Mouse (Mus musculus) MEL (cell line): ENCODE measurements around the gene Drd2. TPM values are rescaled to one million over a fixed set of nuclear protein-coding genes. Genes with fewer than 3 reads are reported as not detected.

Experiments used
- DNase-seq: peaks from one replicate; pipeline ENCODE4 v3.0.0; 2011; ENCODE audit warnings: low read depth, low spot score
- H3K27ac ChIP-seq: 2 replicates; pipeline ENCODE4 v1.5.1; 2012; ENCODE audit warnings: low read depth, mild to moderate bottlenecking, control low read depth, low read length, moderate library complexity; ENCODE audit not compliant: control insufficient read depth
- H3K27me3 ChIP-seq, 2 experiments: fragments of 150-350 bp in 1 of 2; sonication (generic) in 1 of 2; 2 replicates each; pipeline ENCODE4 v1.6.1; 2012; ENCODE audit warnings: low read length in 2 of 2, mild to moderate bottlenecking in 2 of 2, improper control_type of control experiment in 1 of 2, moderate library complexity in 1 of 2; ENCODE audit not compliant: insufficient read depth in 2 of 2, control insufficient read depth in 1 of 2
- H3K36me3 ChIP-seq, 2 experiments: 2 replicates each; pipeline ENCODE4 v1.6.1; 2012 to 2014; ENCODE audit warnings: low read length in 2 of 2, improper control_type of control experiment in 1 of 2, inconsistent platforms in 1 of 2, mild to moderate bottlenecking in 1 of 2; ENCODE audit not compliant: insufficient read depth in 2 of 2, control insufficient read depth in 1 of 2
- H3K4me1 ChIP-seq, 2 experiments: fragments of 150-350 bp in 1 of 2; sonication (generic) in 1 of 2; 2 replicates each; pipeline ENCODE4 v1.6.1; 2012; ENCODE audit warnings: low read length in 2 of 2, improper control_type of control experiment in 1 of 2, mild to moderate bottlenecking in 1 of 2; ENCODE audit not compliant: insufficient read depth in 2 of 2, control insufficient read depth in 1 of 2
- H3K4me3 ChIP-seq, 2 experiments: fragments of 150-350 bp in 1 of 2; sonication (generic) in 1 of 2; 2 replicates each; pipeline ENCODE4 v1.5.1; 2012; ENCODE audit warnings: low read depth in 2 of 2, low read length in 2 of 2, mild to moderate bottlenecking in 2 of 2, moderate library complexity in 2 of 2, control low read depth in 1 of 2, improper control_type of control experiment in 1 of 2; ENCODE audit not compliant: control insufficient read depth in 1 of 2, insufficient read depth in 1 of 2
- H3K79me2 ChIP-seq: 2 replicates; pipeline ENCODE4 v1.6.1; 2012; ENCODE audit warnings: mild to moderate bottlenecking, low read length, moderate library complexity; ENCODE audit not compliant: control insufficient read depth, poor library complexity, insufficient read depth
- H3K9ac ChIP-seq: 2 replicates; pipeline ENCODE4 v1.6.1; 2012; ENCODE audit warnings: low read depth, mild to moderate bottlenecking, control low read depth, low read length, moderate library complexity; ENCODE audit not compliant: control insufficient read depth, poor library complexity, severe bottlenecking
- H3K9me3 ChIP-seq: fragments of 150-350 bp; sonication (generic); replicated peaks from 2 replicates; pipeline ENCODE4 v1.6.1; 2012; ENCODE audit warnings: mild to moderate bottlenecking, low read length, improper control_type of control experiment, moderate library complexity; ENCODE audit not compliant: insufficient read depth
- CHD2 ChIP-seq: IDR thresholded peaks from 2 replicates; pipeline ENCODE4 v1.6.1; 2011; ENCODE audit warnings: low read length, improper control_type of control experiment
- CTCF ChIP-seq, 3 experiments: IDR thresholded peaks in 2 of 3; conservative IDR thresholded peaks in 1 of 3; 2 replicates each; pipeline ENCODE4 v1.5.1; 2011 to 2012; ENCODE audit warnings: low read length in 3 of 3, low read depth in 2 of 3, mild to moderate bottlenecking in 2 of 3, improper control_type of control experiment in 1 of 3, inconsistent platforms in 1 of 3, mixed read lengths in 1 of 3, moderate library complexity in 1 of 3; ENCODE audit not compliant: control insufficient read depth in 1 of 3, insufficient read depth in 1 of 3, poor library complexity in 1 of 3, severe bottlenecking in 1 of 3
- HCFC1 ChIP-seq: IDR thresholded peaks from 2 replicates; pipeline ENCODE4 v1.6.1; 2012; ENCODE audit warnings: low read depth, mild to moderate bottlenecking, inconsistent platforms, low read length, improper control_type of control experiment, moderate library complexity
- JUND ChIP-seq: IDR thresholded peaks from 2 replicates; pipeline ENCODE4 v1.6.1; 2011; ENCODE audit warnings: low read depth, mild to moderate bottlenecking, improper control_type of control experiment, low read length
- MAZ ChIP-seq: IDR thresholded peaks from 2 replicates; pipeline ENCODE4 v1.6.1; 2012; ENCODE audit warnings: low read depth, mild to moderate bottlenecking, inconsistent platforms, low read length, improper control_type of control experiment
- MXI1 ChIP-seq: IDR thresholded peaks from 2 replicates; pipeline ENCODE4 v1.6.1; 2011; ENCODE audit warnings: mild to moderate bottlenecking, low read depth, low read length, improper control_type of control experiment
- MYB ChIP-seq: IDR thresholded peaks from 2 replicates; pipeline ENCODE4 v1.6.1; 2011; ENCODE audit warnings: mild to moderate bottlenecking, low read depth, low read length, improper control_type of control experiment
- MYC ChIP-seq: IDR thresholded peaks from 2 replicates; pipeline ENCODE4 v1.6.1; 2011; ENCODE audit warnings: low read depth, mild to moderate bottlenecking, low read length, improper control_type of control experiment, moderate library complexity
- SIN3A ChIP-seq: IDR thresholded peaks from 2 replicates; pipeline ENCODE4 v1.6.1; 2012; ENCODE audit warnings: low read length, improper control_type of control experiment, inconsistent platforms
- SMC3 ChIP-seq: IDR thresholded peaks from 2 replicates; pipeline ENCODE4 v1.6.1; 2011; ENCODE audit warnings: low read depth, low read length, improper control_type of control experiment
- TBP ChIP-seq: IDR thresholded peaks from 2 replicates; pipeline ENCODE4 v1.8.0; 2011; ENCODE audit warnings: low read depth, low read length, improper control_type of control experiment
- TCF12 ChIP-seq: IDR thresholded peaks from 2 replicates; pipeline ENCODE4 v1.6.1; 2014; ENCODE audit warnings: low read depth, mild to moderate bottlenecking, inconsistent platforms, low read length, improper control_type of control experiment, moderate library complexity
- USF1 ChIP-seq: IDR thresholded peaks from 2 replicates; pipeline ENCODE4 v1.6.1; 2014; ENCODE audit warnings: low read depth, mild to moderate bottlenecking, inconsistent platforms, low read length, improper control_type of control experiment, moderate library complexity
- USF2 ChIP-seq, 2 experiments: IDR thresholded peaks; 2 replicates each; pipeline ENCODE4 v1.6.1; 2011 to 2012; ENCODE audit warnings: improper control_type of control experiment in 2 of 2, low read length in 2 of 2, borderline replicate concordance in 1 of 2, inconsistent platforms in 1 of 2, low read depth in 1 of 2, mild to moderate bottlenecking in 1 of 2; ENCODE audit not compliant: insufficient read depth in 1 of 2
- ZMIZ1 ChIP-seq: IDR thresholded peaks from 2 replicates; pipeline ENCODE4 v1.6.1; 2012; ENCODE audit warnings: low read depth, mild to moderate bottlenecking, inconsistent platforms, low read length, improper control_type of control experiment, moderate library complexity
- ZNF384 ChIP-seq: IDR thresholded peaks from 2 replicates; pipeline ENCODE4 v1.6.1; 2012; ENCODE audit warnings: low read depth, mild to moderate bottlenecking, inconsistent platforms, low read length, improper control_type of control experiment
- polyA plus RNA-seq, 2 experiments: library from polyadenylated mRNA; stranded (reverse) in 1 of 2; unstranded in 1 of 2; fragments of >175 nt in 1 of 2; fragments of >200 nt in 1 of 2; gene quantifications; 2 replicates each; pipeline versions ENCODE4 v1.2.1 to v1.2.4; 2012; ENCODE audit warnings: low replicate concordance in 2 of 2, low read depth in 1 of 2; ENCODE audit not compliant: insufficient read length in 2 of 2, insufficient read depth in 1 of 2, missing spikeins in 1 of 2
- total RNA-seq: library from RNA; depleted of rRNA; stranded (reverse); fragments of 300-350 nt; gene quantifications from 2 replicates; pipeline ENCODE4 v1.2.3, GENCODE M21; 2012

Drd2 gene
- total and polyA plus RNA-seq, 3 experiments, result not detected

- no peaks in the 10 kb centered on the region for H3K4me1 ChIP-seq
- no peak overlapping the region for H3K27ac ChIP-seq
- H3K27me3 ChIP-seq, result no peaks in the 10 kb centered on the region
- no peaks in the 10 kb centered on the region for H3K9me3 ChIP-seq
- TF ChIP-seq ZNF384 (no peak), SIN3A (no peak), USF2 (IDR thresholded peaks at IDR 0.05; ENCODE audit: borderline replicate concordance in 1 of 2, insufficient read depth in 1 of 2, low read depth in 1 of 2, low read length in 2 of 2) (no peak), MAZ (no peak), ZMIZ1 (no peak), MXI1 (no peak), TBP (no peak), USF1 (no peak), HCFC1 (no peak), CHD2 (no peak), TCF12 (no peak), MYB (no peak), SMC3 (no peak), JUND (no peak), MYC (no peak)
- DNase-seq, result no peak
- no peak overlapping the region for H3K4me3 ChIP-seq
- H3K9ac ChIP-seq, result no peak overlapping the region
- H3K79me2 ChIP-seq, result no peaks in the 10 kb centered on the region
- H3K36me3 ChIP-seq, result no peaks in the 10 kb centered on the region
These were observed 85.2 kb downstream of the Drd2 start for GRCm38 (mm10) chr9:49425585-49425984.

- H3K4me3 ChIP-seq, result no peak within 1 kb of the TSS
These were observed 86.5 kb downstream of the Drd2 start, which contains the start of gene Ankk1 for GRCm38 (mm10) chr9:49426921-49427320. Ankk1 (minus strand) TSS chr9:49427021.

GRCm38 (mm10) chr9:49427478-49427877 is 87.1 kb downstream of the Drd2 start:
- H3K4me3 ChIP-seq, result no peak overlapping the region
- H3K9me3 ChIP-seq, result no peaks in the 10 kb centered on the region
- TF ChIP-seq USF2 (IDR thresholded peaks at IDR 0.05; ENCODE audit: borderline replicate concordance in 1 of 2, insufficient read depth in 1 of 2, low read depth in 1 of 2, low read length in 2 of 2), result no peak
- H3K79me2 ChIP-seq, result no peaks in the 10 kb centered on the region
- no peak overlapping the region for H3K27ac ChIP-seq
- no peaks in the 10 kb centered on the region for H3K4me1 ChIP-seq
- no peak for DNase-seq
- H3K9ac ChIP-seq, result no peak overlapping the region
- no peaks in the 10 kb centered on the region for H3K36me3 ChIP-seq
- H3K27me3 ChIP-seq, result no peaks in the 10 kb centered on the region

More at GRCm38 (mm10) chr9:49426921-49427320, 86.5 kb downstream of the Drd2 start, which contains the start of gene Ankk1:
- no peaks in the 10 kb centered on the region for H3K9me3 ChIP-seq
- DNase-seq, result no peak
- no peaks in the 10 kb centered on the region for H3K79me2 ChIP-seq
- H3K27ac ChIP-seq, result no peak within 1 kb of the TSS
- H3K9ac ChIP-seq, result no peak within 1 kb of the TSS
- H3K36me3 ChIP-seq, result no peaks in the 10 kb centered on the region
- no peak for TF ChIP-seq CTCF (IDR thresholded peaks at IDR 0.05 in 2 of 3, conservative IDR thresholded peaks at IDR 0.05 in 1 of 3; ENCODE audit: control insufficient read depth in 1 of 3, insufficient read depth in 1 of 3, low read depth in 2 of 3, low read length in 3 of 3, poor library complexity in 1 of 3, severe bottlenecking in 1 of 3)
- H3K4me1 ChIP-seq, result no peaks in the 10 kb centered on the region
- H3K27me3 ChIP-seq, result no peaks in the 10 kb centered on the region
